Mouse (Mus musculus) liver, embryonic 15.5 days (tissue): ENCODE measurements around the gene Tbc1d2. TPM values are rescaled to one million over a fixed set of nuclear protein-coding genes. Genes with fewer than 3 reads are reported as not detected.
A peak's percentile ranks its signal among the peaks of the same experiment; 100 is the strongest.

Experiments used
- ATAC-seq: fragments of 200-750 bp; cut with Nextera tagmentation; 2 replicates; pipeline ENCODE4 v1.8.0; 2017; ENCODE audit warnings: moderate number of reproducible peaks, mild to moderate bottlenecking, moderate library complexity; ENCODE audit not compliant: insufficient read depth
- H3K27ac ChIP-seq: fragments of 300-500 bp; sonication (generic); replicated peaks from 2 replicates; pipeline ENCODE4 v1.5.1; 2015; ENCODE audit warnings: mild to moderate bottlenecking, inconsistent platforms
- H3K27me3 ChIP-seq: fragments of 300-500 bp; sonication (generic); 2 replicates; pipeline ENCODE4 v1.6.1; 2015; ENCODE audit warnings: mild to moderate bottlenecking, inconsistent platforms
- H3K36me3 ChIP-seq: fragments of 300-500 bp; sonication (generic); replicated peaks from 2 replicates; pipeline ENCODE4 v1.6.1; 2015; ENCODE audit warnings: moderate library complexity, mild to moderate bottlenecking, inconsistent platforms
- H3K4me1 ChIP-seq: fragments of 300-500 bp; sonication (generic); replicated peaks from 2 replicates; pipeline ENCODE4 v1.6.1; 2015; ENCODE audit warnings: inconsistent platforms
- H3K4me2 ChIP-seq: fragments of 300-500 bp; sonication (generic); 2 replicates; pipeline ENCODE4 v1.6.1; 2015; ENCODE audit warnings: moderate library complexity, mild to moderate bottlenecking, inconsistent platforms
- H3K4me3 ChIP-seq: fragments of 300-500 bp; sonication (generic); replicated peaks from 2 replicates; pipeline ENCODE4 v1.5.1; 2015; ENCODE audit warnings: mild to moderate bottlenecking, inconsistent platforms
- H3K9ac ChIP-seq: fragments of 300-500 bp; sonication (generic); 2 replicates; pipeline ENCODE4 v1.6.1; 2015; ENCODE audit warnings: moderate library complexity, mild to moderate bottlenecking, inconsistent platforms
- H3K9me3 ChIP-seq: fragments of 300-500 bp; sonication (generic); replicated peaks from 2 replicates; pipeline ENCODE4 v1.6.1; 2016; ENCODE audit warnings: inconsistent platforms
- WGBS: fragments of 180-500 bp; shearing (Covaris S2); methylation state at CpG from one replicate; pipeline ENCODE4 v1.1.7; 2015; ENCODE audit warnings: mixed read lengths; ENCODE audit not compliant: insufficient replicate concordance; 5-methylcytosine and 5-hydroxymethylcytosine counted together
- polyA plus RNA-seq: library from polyadenylated mRNA; unstranded; fragments of >200 nt; fragmentation: Nextera tagmentation; extraction: Ambion mirVana; gene quantifications from 2 replicates; pipeline ENCODE4 v1.2.1, GENCODE M21; 2015

Gene Tbc1d2
- polyA plus RNA-seq = 0.78 and 0.93 TPM in 2 replicates

- H3K9ac ChIP-seq = peak within 1 kb of the TSS; percentile 71
- H3K4me2 ChIP-seq = peak within 1 kb of the TSS; percentile 96
- peaks cover 19% of the 10 kb centered on the region for H3K4me1 ChIP-seq
- H3K9me3 ChIP-seq = no peaks in the 10 kb centered on the region
- peak within 1 kb of the TSS; percentile 78 for H3K4me3 ChIP-seq
- WGBS = under 1% methylated on average over 69 of the region's 69 CpGs
- peaks cover 55% of the 10 kb centered on the region for H3K27me3 ChIP-seq
- H3K36me3 ChIP-seq = no peaks in the 10 kb centered on the region
- H3K27ac ChIP-seq = peak within 1 kb of the TSS; percentile 72
- peak; percentile 94 for ATAC-seq
Measured at GRCm38 (mm10) chr4:46650086-46650753, at the start of gene Tbc1d2. Tbc1d2 (minus strand) TSS chr4:46650209.

DNA sequence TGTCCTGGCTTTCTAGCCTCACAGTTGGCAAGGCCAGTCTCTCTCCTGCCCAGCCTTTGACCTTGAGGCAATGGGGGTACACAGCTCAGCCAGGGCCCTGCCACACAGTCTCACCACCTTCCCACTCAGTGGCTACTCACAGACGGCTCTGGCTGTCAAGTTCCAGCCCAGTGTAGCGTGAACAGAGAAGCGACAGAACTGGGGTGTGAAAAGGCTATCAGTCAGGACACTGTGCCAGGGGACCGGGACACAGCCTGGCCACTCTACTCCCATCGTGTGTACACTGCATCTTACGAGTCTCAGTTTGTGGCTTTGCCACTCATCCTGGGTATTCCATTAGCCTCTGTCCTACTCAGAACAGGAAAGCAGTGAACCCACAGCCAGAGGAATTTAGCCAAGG, 46.5 kb upstream of the Tbc1d2 start:
- no peaks in the 10 kb centered on the region for H3K36me3 ChIP-seq
- ATAC-seq = no peak
- WGBS = 59% methylated on average over 6 of the region's 6 CpGs

DNA sequence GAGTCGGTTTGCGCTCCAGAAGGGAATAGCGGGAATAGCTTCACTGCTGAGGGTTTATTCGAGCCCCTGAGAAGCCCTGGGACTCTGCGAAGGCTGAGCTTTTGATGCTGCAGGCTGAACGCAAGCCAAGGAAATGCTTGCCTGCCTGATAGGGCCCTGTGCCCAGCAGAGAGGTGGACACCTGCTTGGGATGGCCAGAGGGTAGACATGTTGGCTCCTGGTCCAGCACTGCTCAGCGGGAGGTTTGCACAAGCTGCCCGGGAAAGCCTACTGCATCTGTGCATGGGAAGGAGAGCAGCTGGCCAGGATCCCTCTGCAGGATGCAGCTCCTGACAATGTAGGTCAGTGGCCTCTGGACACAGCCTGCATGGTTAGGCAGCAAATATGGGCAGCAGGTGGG, 40.6 kb upstream of the Tbc1d2 start:
- no peak overlapping the region for H3K9ac ChIP-seq
- no peaks in the 10 kb centered on the region for H3K36me3 ChIP-seq
- no peak for ATAC-seq
- no peak overlapping the region for H3K4me2 ChIP-seq
- no peaks in the 10 kb centered on the region for H3K9me3 ChIP-seq
- 79% methylated on average over 8 of the region's 8 CpGs for WGBS
- no peak overlapping the region for H3K27ac ChIP-seq
- H3K27me3 ChIP-seq = peaks cover 8% of the 10 kb centered on the region
- H3K4me3 ChIP-seq = no peak overlapping the region
- H3K4me1 ChIP-seq = no peaks in the 10 kb centered on the region

More for the DNA sequence above, 46.5 kb upstream of the Tbc1d2 start:
- H3K27me3 ChIP-seq = no peaks in the 10 kb centered on the region
- no peaks in the 10 kb centered on the region for H3K4me1 ChIP-seq
- no peak overlapping the region for H3K4me2 ChIP-seq
- no peak overlapping the region for H3K27ac ChIP-seq
- H3K4me3 ChIP-seq = no peak overlapping the region
- H3K9ac ChIP-seq = no peak overlapping the region
- H3K9me3 ChIP-seq = no peaks in the 10 kb centered on the region

DNA sequence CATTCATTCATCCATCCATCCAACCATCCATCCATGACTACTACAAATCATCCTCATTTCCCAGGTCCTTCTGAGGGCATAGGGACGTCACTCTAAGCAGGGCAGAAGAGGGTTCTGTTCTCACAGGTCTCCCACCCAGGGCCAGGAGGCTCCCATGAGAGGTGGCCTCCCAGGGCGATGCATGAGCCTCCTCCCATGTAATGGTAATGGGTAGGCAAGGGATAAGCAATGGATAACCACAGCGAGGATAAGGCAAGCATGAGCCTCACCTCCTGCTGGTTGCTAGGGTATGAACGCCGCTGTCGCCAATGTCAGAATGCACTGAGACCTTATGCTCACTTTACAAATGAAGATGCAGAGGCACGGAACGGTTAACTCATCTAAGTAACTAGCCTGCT, 40.0 kb upstream of the Tbc1d2 start:
- H3K36me3 ChIP-seq = no peaks in the 10 kb centered on the region
- H3K27me3 ChIP-seq = peaks cover 8% of the 10 kb centered on the region
- H3K4me2 ChIP-seq = no peak overlapping the region
- no peak for ATAC-seq
- no peak overlapping the region for H3K27ac ChIP-seq
- no peaks in the 10 kb centered on the region for H3K4me1 ChIP-seq
- no peaks in the 10 kb centered on the region for H3K9me3 ChIP-seq
- no peak overlapping the region for H3K4me3 ChIP-seq
- 61% methylated on average over 8 of the region's 8 CpGs for WGBS
- H3K9ac ChIP-seq = no peak overlapping the region

GRCm38 (mm10) chr4:46689397-46690022, 39.5 kb upstream of the Tbc1d2 start:
- peaks cover 8% of the 10 kb centered on the region for H3K27me3 ChIP-seq
- no peak for ATAC-seq
- no peak overlapping the region for H3K4me2 ChIP-seq

DNA sequence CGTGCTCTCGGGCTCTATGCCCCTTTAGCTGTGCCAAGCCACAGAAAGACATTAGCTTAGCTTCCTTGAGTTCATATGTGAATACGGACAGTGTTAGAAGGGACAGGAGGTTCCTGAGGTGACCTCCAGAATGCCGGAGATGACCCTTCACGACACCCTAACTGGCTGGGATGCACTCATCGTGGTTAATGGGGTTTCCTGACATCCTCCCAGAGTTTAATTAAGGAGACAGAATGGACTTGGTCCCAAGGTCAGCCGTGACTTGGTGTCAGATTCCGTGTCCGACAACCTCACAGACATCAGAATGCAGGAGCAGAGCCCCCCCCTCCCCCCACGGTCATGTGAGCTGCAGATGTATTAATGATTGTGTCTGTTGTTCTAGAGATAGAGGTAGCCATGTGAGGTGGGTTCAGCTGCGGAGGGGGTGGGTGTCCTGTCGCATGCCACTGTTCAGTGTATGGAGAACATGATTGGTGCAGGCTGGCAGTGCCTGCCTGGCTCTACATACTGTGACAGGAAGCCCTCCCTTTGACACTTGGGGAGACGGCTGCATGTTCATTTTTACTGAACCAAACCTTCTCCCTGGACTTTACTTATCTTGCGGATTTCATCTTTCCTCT, 38.3 kb upstream of the Tbc1d2 start:
- H3K9me3 ChIP-seq = no peaks in the 10 kb centered on the region
- 65% methylated on average over 14 of the region's 14 CpGs for WGBS
- no peak overlapping the region for H3K4me3 ChIP-seq
- H3K4me1 ChIP-seq = no peaks in the 10 kb centered on the region
- peaks cover 8% of the 10 kb centered on the region for H3K27me3 ChIP-seq
- H3K4me2 ChIP-seq = no peak overlapping the region
- no peak for ATAC-seq
- H3K36me3 ChIP-seq = no peaks in the 10 kb centered on the region
- no peak overlapping the region for H3K9ac ChIP-seq
- no peak overlapping the region for H3K27ac ChIP-seq

More at GRCm38 (mm10) chr4:46689397-46690022, 39.5 kb upstream of the Tbc1d2 start:
- Histone ChIP-seq H3K9me3 (no peaks in the 10 kb centered on the region), H3K4me1 (no peaks in the 10 kb centered on the region), H3K27ac (no peak overlapping the region), H3K4me3 (no peak overlapping the region), H3K9ac (no peak overlapping the region), H3K36me3 (no peaks in the 10 kb centered on the region)
- 41% methylated on average over 15 of the region's 15 CpGs for WGBS

DNA sequence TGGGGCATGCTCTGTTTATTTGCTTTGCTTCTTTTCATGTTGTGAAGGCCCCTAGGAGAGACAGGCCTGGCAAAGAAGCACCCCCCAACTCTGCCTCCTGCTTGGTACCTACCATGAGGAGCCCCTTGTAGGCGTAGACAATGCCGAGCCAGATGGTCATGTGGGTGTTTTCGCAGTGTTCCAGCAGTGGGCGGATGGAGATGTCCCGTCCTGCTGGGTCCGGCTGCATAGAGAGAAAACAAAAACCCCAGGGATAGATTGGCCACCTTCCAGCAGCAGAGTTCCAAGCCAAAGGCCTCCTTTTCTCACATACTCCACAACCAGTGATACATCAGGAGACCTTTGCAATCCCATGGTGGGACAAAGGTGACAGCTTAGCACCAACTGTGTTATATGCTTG, 34.2 kb upstream of the Tbc1d2 start:
- WGBS = 70% methylated on average over 6 of the region's 6 CpGs
- no peaks in the 10 kb centered on the region for H3K27me3 ChIP-seq
- no peaks in the 10 kb centered on the region for H3K4me1 ChIP-seq
- no peaks in the 10 kb centered on the region for H3K9me3 ChIP-seq
- ATAC-seq = no peak
- H3K4me2 ChIP-seq = no peak overlapping the region
- H3K4me3 ChIP-seq = no peak overlapping the region
- no peak overlapping the region for H3K27ac ChIP-seq
- no peaks in the 10 kb centered on the region for H3K36me3 ChIP-seq
- no peak overlapping the region for H3K9ac ChIP-seq

- Histone ChIP-seq H3K27me3 (no peaks in the 10 kb centered on the region), H3K9me3 (no peaks in the 10 kb centered on the region), H3K4me1 (peaks cover 17% of the 10 kb centered on the region), H3K4me2 (no peak overlapping the region), H3K4me3 (no peak overlapping the region), H3K9ac (no peak overlapping the region), H3K27ac (no peak overlapping the region), H3K36me3 (no peaks in the 10 kb centered on the region)
- 19% methylated on average over 3 of the region's 3 CpGs for WGBS
- no peak for ATAC-seq
Measured at GRCm38 (mm10) chr4:46676646-46677045, 26.6 kb upstream of the Tbc1d2 start.

DNA sequence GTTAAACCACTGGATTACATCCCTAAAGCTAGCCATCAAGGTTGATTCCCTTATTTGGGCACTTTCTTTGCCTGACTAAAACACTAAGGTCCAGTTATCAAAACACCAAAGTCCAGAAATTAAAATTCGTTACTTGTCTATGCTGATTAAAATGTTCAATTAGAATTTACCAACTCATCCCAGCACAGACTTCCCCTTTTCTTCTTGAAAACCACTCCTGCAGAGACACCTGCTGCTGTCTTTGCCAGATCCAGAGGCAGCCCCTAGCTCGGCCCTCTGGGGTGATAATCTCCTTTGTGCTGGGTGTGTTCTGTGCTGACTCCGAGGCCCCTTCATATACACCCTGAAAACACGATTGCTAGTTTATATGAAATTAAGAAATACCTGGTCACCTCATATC, 26.0 kb upstream of the Tbc1d2 start:
- H3K27me3 ChIP-seq = no peaks in the 10 kb centered on the region
- no peak overlapping the region for H3K27ac ChIP-seq
- no peaks in the 10 kb centered on the region for H3K9me3 ChIP-seq
- no peak overlapping the region for H3K4me2 ChIP-seq
- H3K9ac ChIP-seq = no peak overlapping the region
- H3K4me3 ChIP-seq = no peak overlapping the region
- H3K36me3 ChIP-seq = no peaks in the 10 kb centered on the region
- ATAC-seq = no peak
- WGBS = 8% methylated on average over 4 of the region's 4 CpGs
- peaks cover 17% of the 10 kb centered on the region for H3K4me1 ChIP-seq

DNA sequence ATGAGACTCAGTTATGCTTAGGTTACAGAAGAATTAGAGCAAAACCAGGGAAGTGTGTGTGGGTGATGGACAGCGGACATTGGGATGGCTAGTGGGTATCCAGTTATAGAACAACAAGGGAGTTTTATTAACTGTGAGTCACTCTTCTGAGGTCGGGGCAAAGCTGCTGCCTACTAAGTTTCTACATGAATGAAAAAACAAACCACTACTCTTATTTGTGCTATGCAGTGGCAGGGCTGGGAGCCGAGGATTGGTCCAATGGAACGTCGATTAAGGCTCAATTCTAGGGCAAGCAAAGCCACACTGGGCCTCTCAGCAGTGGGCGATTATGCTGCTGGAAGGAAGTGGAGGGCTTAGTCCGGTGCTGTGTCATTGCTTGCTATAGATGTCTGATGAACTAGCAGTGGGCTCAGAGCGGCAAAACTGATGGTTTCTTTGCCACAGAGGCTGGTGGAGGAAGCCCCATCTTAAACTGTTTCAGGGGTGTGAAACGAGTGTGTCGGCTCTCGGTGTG, 25.3 kb upstream of the Tbc1d2 start:
- Histone ChIP-seq H3K4me2 (no peak overlapping the region), H3K36me3 (no peaks in the 10 kb centered on the region), H3K27ac (no peak overlapping the region), H3K4me3 (no peak overlapping the region), H3K4me1 (peaks cover 17% of the 10 kb centered on the region), H3K27me3 (no peaks in the 10 kb centered on the region), H3K9ac (no peak overlapping the region), H3K9me3 (no peaks in the 10 kb centered on the region)
- WGBS = 28% methylated on average over 11 of the region's 11 CpGs
- ATAC-seq = no peak

- H3K4me2 ChIP-seq = no peak overlapping the region
- H3K4me1 ChIP-seq = peaks cover 11% of the 10 kb centered on the region
- no peak for ATAC-seq
- no peaks in the 10 kb centered on the region for H3K27me3 ChIP-seq
- H3K36me3 ChIP-seq = no peaks in the 10 kb centered on the region
- H3K9ac ChIP-seq = no peak overlapping the region
- no peaks in the 10 kb centered on the region for H3K9me3 ChIP-seq
- WGBS = 43% methylated on average over 11 of the region's 11 CpGs
- H3K27ac ChIP-seq = no peak overlapping the region
- H3K4me3 ChIP-seq = no peak overlapping the region
Measured at GRCm38 (mm10) chr4:46668620-46669019, 18.6 kb upstream of the Tbc1d2 start.
